Mouse (Mus musculus) B cell, adult 2 months (primary cell): ENCODE data around the gene Gm21188.
A peak's percentile ranks its signal among the peaks of the same experiment; 100 is the strongest.
"Not testable (repeated sequence)": the region's sequence is repeated elsewhere in the genome, so short reads cannot be mapped to it uniquely, and the experiment has no call there.

Experiments used
- DNase-seq, 2 experiments: peaks; one replicate each; pipeline ENCODE4 v3.0.0; 2022

Gm21188 gene

GRCm38 (mm10) chr13:120052085-120052484 lies at the start of gene Gm21188:
Gene Gm21188 (minus strand): TSS chr13:120052194.
- DNase-seq, result not testable (repeated sequence)

- DNase-seq, result not testable (repeated sequence)
Measured at GRCm38 (mm10) chr13:120099327-120099726, 47.3 kb upstream of the Gm21188 start.

- DNase-seq, result not testable (repeated sequence)
Measured at GRCm38 (mm10) chr13:120096938-120097256, 44.9 kb upstream of the Gm21188 start.

- peak in 1 of 2 experiments; percentile 18 for DNase-seq
Measured at GRCm38 (mm10) chr13:120096241-120096937, 44.4 kb upstream of the Gm21188 start.

DNA sequence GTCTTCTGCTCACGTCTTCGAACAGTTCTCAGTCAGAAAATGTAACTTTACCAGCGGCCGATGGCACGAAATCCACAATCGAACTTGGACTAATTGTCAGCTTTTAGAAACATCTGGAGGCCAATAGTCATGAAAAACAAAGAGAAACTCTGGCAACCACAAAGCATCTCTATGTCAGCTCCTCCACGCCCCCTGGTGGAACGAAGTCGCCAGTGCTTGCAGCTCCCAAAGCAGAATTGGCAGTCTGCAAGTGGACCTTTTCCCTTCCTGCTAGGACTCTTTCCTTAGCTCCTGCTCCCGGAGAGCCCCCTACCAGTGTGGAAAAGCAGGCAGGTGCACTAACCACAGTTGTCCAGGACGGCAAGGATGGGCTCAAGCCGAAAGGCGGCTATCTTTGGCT lies 41.0 kb upstream of the Gm21188 start:
- DNase-seq, result not testable (repeated sequence)

DNA sequence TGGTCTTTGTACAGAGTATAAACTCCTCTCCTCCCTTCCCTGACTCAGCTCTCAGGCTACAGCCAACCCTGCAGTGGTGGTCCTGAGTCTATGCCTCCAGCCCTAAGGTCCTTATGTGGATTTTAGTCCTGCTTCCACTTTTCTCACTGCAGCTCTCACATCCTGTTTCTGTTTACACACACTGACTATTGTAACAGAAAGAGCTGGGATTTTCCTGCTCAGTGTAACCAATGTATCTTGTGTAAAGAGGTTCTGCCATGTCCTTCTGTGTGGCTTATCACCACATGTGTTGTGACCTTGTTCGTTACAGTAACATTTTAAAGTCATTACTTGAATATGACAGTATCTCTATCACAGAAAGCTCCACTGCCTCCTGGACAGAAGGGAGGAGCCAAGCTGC lies 27.6 kb upstream of the Gm21188 start:
- DNase-seq, result not testable (repeated sequence)

DNA sequence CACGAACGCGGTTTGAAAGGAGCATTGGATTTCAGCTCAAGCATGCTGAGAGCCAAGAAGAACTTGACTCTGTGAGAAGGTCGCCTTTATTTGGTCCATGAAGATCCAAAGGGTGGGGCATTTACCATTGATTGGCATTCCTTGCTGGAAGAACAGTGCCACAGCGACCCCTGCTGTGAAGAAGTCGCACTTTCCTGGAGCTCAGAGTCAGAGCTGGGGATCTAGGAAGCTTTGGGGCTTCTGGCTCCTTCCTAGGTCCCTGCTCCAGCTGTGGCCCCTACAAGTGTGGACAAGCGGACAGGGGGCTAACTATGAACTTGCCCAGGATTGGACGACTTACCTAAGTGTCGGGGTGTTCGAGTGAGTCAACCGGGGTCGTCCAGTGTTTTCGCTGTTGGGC lies 18.9 kb upstream of the Gm21188 start:
- DNase-seq, result not testable (repeated sequence)

DNA sequence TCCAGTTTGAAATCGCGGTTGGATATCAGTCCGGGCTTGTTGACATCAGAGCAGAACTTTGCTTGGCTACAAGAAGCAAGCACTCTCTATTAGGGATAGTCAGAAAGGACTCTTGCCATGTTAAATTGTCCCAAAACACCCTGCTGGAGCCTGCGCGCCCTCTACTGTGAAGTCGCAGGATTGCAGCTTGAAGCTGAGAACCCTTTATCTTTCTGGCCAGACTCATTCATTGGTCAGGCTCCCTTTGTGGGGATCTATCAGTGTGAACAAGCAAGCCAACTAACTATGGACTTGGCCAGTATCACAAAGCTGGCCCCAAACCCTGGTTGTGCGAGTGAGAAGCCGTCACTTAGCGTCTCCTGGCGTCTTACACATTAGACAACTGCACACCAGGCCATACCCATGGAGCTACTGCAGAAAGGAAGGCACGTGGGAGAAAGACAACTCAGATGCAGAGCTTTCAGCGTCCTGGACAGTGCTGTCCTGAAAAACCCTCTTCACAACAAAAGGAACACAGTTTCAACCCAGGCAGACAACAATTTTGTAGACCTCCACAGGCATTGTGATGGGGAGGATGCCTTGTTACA lies 18.1 kb upstream of the Gm21188 start:
- DNase-seq, result not testable (repeated sequence)

GRCm38 (mm10) chr13:120063439-120064089 lies 11.6 kb upstream of the Gm21188 start:
- DNase-seq, result not testable (repeated sequence)

DNA sequence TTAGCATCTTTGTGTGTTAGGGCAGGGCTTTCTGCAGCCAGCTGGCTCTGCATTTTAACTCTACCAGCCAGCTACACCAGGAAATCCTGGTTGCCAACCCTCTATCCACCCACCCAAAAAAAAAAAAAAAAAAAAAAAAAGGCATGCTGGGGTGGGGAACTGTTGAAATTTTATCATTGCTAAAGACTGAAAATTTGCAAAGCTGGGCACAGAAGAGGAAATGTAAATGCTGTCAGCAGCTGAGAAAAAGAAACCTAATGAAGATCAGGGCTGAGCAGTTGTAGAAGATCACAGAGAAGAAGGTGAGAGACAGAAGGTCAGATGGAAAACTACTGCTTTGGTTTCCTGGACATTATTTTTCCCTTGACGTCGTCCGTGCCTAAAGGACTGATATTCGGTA lies 10.9 kb upstream of the Gm21188 start:
- DNase-seq, result not testable (repeated sequence)

DNA sequence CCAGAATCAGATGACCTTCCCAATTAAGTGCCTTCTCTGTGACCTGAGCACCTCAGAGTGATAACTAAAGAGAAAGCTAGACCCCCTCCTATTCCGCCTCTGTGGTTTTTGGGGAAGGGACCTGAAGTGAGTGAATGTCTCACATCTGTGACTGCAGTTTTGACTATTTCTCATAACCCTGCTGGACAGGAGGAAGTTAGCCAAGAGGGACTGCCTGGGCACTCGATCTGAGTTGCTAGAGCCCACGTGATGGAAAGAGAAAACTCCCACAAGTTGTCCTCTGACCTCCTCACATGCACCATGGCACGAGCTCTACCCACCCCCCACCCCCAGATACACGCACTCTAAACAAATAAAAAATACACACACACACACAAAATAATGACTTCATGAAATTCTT lies 3.4 kb downstream of the Gm21188 start:
- not testable (repeated sequence) for DNase-seq

DNA sequence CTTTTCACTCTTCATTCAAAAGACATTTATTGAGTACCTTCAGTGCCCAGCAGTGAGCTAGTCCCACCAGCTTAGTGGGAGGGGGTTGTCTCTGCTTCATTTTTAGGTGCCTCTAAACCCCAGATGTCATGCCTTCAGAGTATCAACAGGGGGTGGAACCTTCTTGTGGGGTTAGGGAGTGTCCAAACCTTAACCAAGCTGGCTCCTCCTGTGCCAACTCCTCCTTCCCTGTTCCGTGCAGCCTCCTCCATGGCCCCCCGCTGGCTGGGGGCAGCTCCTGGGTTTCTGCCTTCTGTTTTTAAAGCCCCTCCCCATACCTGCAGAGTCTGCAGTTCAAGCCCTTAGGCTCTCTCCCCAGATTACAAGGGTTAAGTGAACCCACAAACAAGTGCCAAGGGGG lies 3.8 kb downstream of the Gm21188 start:
- not testable (repeated sequence) for DNase-seq

- not testable (repeated sequence) for DNase-seq
Measured at GRCm38 (mm10) chr13:120046422-120047209, 5.4 kb downstream of the Gm21188 start.

- DNase-seq, result peak in 1 of 2 experiments; percentile 29
Measured at GRCm38 (mm10) chr13:120041145-120041544, 10.8 kb downstream of the Gm21188 start.

- not testable (repeated sequence) for DNase-seq
Measured at GRCm38 (mm10) chr13:120037881-120038280, 14.1 kb downstream of the Gm21188 start.

DNA sequence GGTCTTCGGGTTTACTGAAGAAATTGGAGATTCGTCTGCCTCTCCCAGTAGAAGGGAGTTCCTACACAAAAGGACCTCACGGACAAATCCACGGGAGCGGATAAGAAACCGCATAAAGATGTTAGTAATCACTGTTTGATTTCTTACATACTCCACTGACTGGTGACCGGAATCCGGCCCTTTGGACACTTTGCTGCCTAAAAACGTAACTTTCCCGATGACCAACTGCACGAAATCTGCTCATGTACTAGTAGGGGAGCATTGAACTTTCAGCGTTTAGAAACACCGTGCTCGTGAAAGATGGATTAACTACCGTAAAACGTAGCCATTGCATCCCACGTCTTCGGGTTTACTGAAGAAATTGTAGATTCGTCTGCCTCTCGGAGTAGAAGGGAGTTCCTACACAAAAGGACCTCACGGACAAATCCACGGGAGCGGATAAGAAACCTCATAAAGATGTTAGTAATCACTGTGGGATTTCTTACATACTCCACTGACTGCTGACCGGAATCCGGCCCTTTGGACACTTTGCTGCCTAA lies 15.3 kb downstream of the Gm21188 start:
- peak; percentile 45 to 49 for DNase-seq

DNA sequence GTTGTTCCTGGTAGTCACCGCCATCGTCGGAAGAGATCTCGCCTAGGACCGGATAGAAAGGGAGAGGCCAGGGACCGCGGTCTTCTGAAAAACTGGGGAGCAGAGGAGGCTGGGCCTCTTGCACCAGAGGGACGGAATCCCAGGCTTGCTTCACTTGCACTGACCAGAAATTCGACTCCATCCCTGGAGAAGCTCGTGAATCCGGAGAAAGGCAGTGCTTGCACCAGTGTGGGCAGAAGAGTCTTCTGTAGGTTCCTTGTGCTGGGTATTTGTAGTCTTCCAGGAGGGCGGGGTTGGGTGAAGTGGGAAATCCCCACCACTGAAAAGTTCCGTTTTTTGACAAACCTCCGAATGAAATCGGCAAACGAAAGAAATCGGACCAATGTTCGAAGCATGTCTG lies 16.8 kb downstream of the Gm21188 start:
- peak in 1 of 2 experiments; percentile 27 for DNase-seq

GRCm38 (mm10) chr13:120034637-120035036 lies 17.4 kb downstream of the Gm21188 start:
- DNase-seq, result not testable (repeated sequence)

- DNase-seq, result peak; percentile 55 to 59
Measured at GRCm38 (mm10) chr13:120033516-120034190, 18.3 kb downstream of the Gm21188 start.

- peak; percentile 62 to 65 for DNase-seq
Measured at GRCm38 (mm10) chr13:120031676-120032075, 20.3 kb downstream of the Gm21188 start.

GRCm38 (mm10) chr13:120027368-120027767 lies 24.6 kb downstream of the Gm21188 start:
- DNase-seq, result peak in 1 of 2 experiments; percentile 41

GRCm38 (mm10) chr13:120026911-120027310 lies 25.1 kb downstream of the Gm21188 start, which contains the start of gene Gm36079:
Gene Gm36079 (minus strand): TSS chr13:120027011.
- DNase-seq, result not testable (repeated sequence)
